Mouse (Mus musculus) lung, embryonic 16.5 days (tissue): Measurements from ENCODE around the gene Jpt2. TPM values are rescaled to one million over a fixed set of nuclear protein-coding genes. Genes with fewer than 3 reads are reported as not detected.

ENCODE experiments used
- ATAC-seq: fragments of 200-750 bp; cut with Nextera tagmentation; 2 replicates; pipeline ENCODE4 v1.8.0; 2017; ENCODE audit warnings: low read depth, mild to moderate bottlenecking, moderate library complexity
- H3K27ac ChIP-seq: fragments of 300-500 bp; sonication (generic); 2 replicates; pipeline ENCODE4 v1.5.1; 2014; ENCODE audit warnings: mild to moderate bottlenecking, control low read depth, low read length
- H3K27me3 ChIP-seq: fragments of 300-500 bp; sonication (generic); 2 replicates; pipeline ENCODE4 v1.6.1; 2014; ENCODE audit warnings: low read depth, low read length, mixed read lengths; ENCODE audit not compliant: control insufficient read depth, insufficient read depth
- H3K36me3 ChIP-seq: fragments of 300-500 bp; sonication (generic); 2 replicates; pipeline ENCODE4 v1.6.1; 2014; ENCODE audit warnings: low read length; ENCODE audit not compliant: control insufficient read depth, insufficient read depth
- H3K4me1 ChIP-seq: fragments of 300-500 bp; sonication (generic); replicated peaks from 2 replicates; pipeline ENCODE4 v1.6.1; 2014; ENCODE audit warnings: low read length, mixed read lengths; ENCODE audit not compliant: control insufficient read depth, insufficient read depth
- H3K4me2 ChIP-seq: fragments of 300-500 bp; sonication (generic); 2 replicates; pipeline ENCODE4 v1.6.1; 2014; ENCODE audit warnings: low read depth, low read length, control low read depth
- H3K4me3 ChIP-seq: fragments of 300-500 bp; sonication (generic); 2 replicates; pipeline ENCODE4 v1.5.1; 2014; ENCODE audit warnings: mild to moderate bottlenecking, low read length, control low read depth
- H3K9ac ChIP-seq: fragments of 300-500 bp; sonication (generic); 2 replicates; pipeline ENCODE4 v1.6.1; 2014; ENCODE audit warnings: low read length, control low read depth
- H3K9me3 ChIP-seq: fragments of 300-500 bp; sonication (generic); 2 replicates; pipeline ENCODE4 v1.6.1; 2016; ENCODE audit warnings: low read length; ENCODE audit not compliant: control insufficient read depth
- WGBS: fragments of 180-500 bp; shearing (Covaris S2); extraction: QIAGEN DNeasy Blood & Tissue Kit; methylation state at CpG from one replicate; pipeline ENCODE4 v1.1.7; 2014; 5-methylcytosine and 5-hydroxymethylcytosine counted together
- polyA plus RNA-seq: library from polyadenylated mRNA; unstranded; fragments of >200 nt; fragmentation: Nextera tagmentation; extraction: Ambion mirVana; gene quantifications from 2 replicates; pipeline ENCODE4 v1.2.1, GENCODE M21; 2015

Gene Jpt2
- 141 and 148 TPM in 2 replicates for polyA plus RNA-seq

DNA sequence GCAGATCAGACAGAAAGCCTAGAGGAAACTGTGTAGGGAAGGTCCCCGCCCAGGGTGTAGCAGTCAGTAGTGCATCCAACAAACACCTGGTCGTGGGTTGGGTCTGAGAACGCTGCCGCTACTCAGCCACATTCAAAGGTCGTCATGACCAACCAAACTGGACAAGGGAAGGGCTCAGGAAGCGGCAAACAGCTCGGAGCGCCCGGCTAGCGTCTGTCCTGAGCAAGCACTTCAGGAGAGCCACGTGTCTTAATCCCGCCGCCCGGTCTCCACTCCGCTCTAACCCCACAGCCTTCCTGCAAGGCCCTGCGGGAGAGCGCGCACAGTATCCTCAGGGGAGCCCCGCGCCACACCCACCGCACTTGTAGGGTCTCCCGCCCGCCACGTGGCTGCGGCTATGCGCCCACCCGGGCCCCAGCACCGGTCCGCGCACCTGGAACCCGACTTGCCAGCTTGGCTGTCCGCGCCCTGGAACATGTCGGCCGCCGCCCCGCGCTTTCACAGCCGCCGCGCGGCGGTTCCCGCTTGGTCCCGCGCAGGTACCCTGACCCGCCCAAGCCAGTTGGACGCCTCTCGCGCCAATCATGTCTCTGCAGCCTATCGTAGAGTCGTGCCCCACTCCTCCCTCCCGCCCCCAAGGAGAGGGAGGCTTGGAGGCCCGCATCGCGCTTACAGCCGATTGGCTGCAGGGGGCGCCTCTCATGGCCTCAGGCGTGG is at the start of gene Jpt2:
Gene Jpt2, minus strand, starts transcription at position 555 of the 717 bp plus-strand sequence.
- Histone ChIP-seq H3K9ac (peak within 1 kb of the TSS; percentile 87), H3K4me1 (peaks cover 11% of the 10 kb centered on the region), H3K4me2 (peak within 1 kb of the TSS; percentile 72), H3K4me3 (peak within 1 kb of the TSS; percentile 99), H3K36me3 (peaks cover 36% of the 10 kb centered on the region), H3K27ac (peak within 1 kb of the TSS; percentile 83), H3K27me3 (no peaks in the 10 kb centered on the region), H3K9me3 (no peaks in the 10 kb centered on the region)
- under 1% methylated on average over 58 of the region's 59 CpGs for WGBS
- peak; percentile 100 for ATAC-seq

DNA sequence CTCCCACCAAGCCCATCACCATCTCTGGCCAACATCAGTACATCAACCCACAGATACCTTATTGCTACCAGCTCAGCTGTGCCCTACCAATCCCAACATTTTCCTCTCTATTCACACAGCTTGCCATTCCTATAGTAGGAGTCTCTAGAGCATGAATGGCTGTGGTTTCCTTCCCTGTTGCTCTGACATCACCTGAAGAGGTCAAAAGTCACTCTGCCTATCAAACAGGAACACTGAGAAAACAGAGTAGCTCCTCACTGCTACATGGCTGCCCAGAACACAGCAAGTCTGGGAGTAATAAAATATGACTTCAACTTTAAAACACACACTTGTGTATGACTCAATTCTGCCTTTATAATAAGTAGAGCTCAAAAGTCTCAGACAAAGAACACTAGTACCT is 47.0 kb upstream of the Jpt2 start:
- Histone ChIP-seq H3K36me3 (peaks cover 37% of the 10 kb centered on the region), H3K4me1 (no peaks in the 10 kb centered on the region; the same call in 1 of the 2 replicates)

DNA sequence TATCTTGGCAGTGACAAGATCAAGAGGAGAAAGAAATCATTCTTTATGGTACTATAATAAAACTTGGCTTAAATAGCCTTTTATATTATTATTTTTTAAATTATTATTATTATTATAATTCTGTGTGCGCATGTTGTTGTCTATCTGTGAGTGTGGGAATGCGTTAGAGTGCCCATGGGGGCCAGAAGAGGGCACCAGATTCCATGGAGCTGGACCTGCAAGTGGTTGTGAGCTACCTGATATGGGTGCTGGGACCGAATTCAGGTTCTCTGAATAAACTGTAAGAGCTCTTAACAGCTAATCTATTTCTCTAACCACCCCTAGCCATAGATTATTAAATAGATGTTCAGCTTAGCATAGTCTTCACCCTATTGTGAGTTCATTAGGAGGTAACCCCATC is 44.6 kb upstream of the Jpt2 start:
- Histone ChIP-seq H3K27me3 (no peaks in the 10 kb centered on the region), H3K4me3 (no peak overlapping the region), H3K27ac (no peak overlapping the region), H3K4me2 (no peak overlapping the region), H3K4me1 (no peaks in the 10 kb centered on the region), H3K9me3 (no peaks in the 10 kb centered on the region), H3K36me3 (peaks cover 24% of the 10 kb centered on the region), H3K9ac (no peak overlapping the region)
- no peak for ATAC-seq
- 93% methylated on average over 3 of the region's 3 CpGs for WGBS

More for the DNA sequence above, 47.0 kb upstream of the Jpt2 start:
- Histone ChIP-seq H3K4me2 (no peak overlapping the region), H3K9ac (no peak overlapping the region), H3K4me3 (no peak overlapping the region), H3K27ac (no peak overlapping the region), H3K9me3 (no peaks in the 10 kb centered on the region), H3K27me3 (no peaks in the 10 kb centered on the region)
- no peak for ATAC-seq

DNA sequence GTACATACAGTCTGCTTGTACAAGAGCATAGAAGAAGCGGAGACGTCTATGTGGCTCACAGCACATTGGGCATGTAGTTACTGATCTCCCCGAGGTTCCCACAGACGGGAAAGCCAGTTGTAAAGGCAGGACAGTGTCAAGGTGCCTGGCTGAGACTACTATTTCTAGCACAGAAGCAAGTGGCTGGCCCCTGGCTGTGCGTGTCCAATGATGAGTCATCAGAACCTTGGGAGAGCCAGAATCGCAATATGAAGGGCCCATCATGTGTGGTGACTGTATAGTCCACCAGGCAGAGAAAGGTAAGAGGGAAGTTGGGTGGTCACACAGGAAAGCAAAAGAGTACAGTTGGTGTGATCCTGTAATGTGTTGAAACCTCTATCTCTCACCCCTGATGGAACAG is 34.2 kb upstream of the Jpt2 start:
- ATAC-seq: no peak
- Histone ChIP-seq H3K4me3 (no peak overlapping the region), H3K4me1 (no peaks in the 10 kb centered on the region), H3K27ac (no peak overlapping the region), H3K4me2 (no peak overlapping the region), H3K36me3 (peaks cover 50% of the 10 kb centered on the region), H3K9me3 (no peaks in the 10 kb centered on the region), H3K9ac (no peak overlapping the region), H3K27me3 (no peaks in the 10 kb centered on the region)
- WGBS: 88% methylated on average over 6 of the region's 6 CpGs

DNA sequence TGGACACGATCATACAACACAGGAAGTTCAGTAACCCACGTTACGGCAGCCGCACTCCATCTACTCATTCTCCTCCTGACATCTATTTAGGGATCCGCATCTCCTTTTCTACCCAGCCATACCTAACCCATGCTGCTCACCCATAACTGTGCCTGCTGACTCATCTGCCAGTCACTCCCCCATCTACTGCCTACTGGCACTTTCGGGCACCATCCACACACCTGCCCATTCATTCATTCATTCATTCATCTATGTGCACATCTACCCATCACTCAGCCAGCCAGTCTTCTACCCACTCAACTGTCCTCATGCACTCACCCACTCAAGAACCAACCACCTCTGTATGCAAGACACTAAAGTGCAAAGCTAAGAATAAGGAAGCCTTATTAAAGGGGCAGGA is 26.7 kb upstream of the Jpt2 start:
- Histone ChIP-seq H3K4me1 (no peaks in the 10 kb centered on the region), H3K4me3 (no peak overlapping the region), H3K9ac (no peak overlapping the region), H3K4me2 (no peak overlapping the region), H3K9me3 (no peaks in the 10 kb centered on the region), H3K27ac (no peak overlapping the region), H3K36me3 (peaks cover 60% of the 10 kb centered on the region), H3K27me3 (no peaks in the 10 kb centered on the region)
- no peak for ATAC-seq
- WGBS: 95% methylated on average over 6 of the region's 6 CpGs

DNA sequence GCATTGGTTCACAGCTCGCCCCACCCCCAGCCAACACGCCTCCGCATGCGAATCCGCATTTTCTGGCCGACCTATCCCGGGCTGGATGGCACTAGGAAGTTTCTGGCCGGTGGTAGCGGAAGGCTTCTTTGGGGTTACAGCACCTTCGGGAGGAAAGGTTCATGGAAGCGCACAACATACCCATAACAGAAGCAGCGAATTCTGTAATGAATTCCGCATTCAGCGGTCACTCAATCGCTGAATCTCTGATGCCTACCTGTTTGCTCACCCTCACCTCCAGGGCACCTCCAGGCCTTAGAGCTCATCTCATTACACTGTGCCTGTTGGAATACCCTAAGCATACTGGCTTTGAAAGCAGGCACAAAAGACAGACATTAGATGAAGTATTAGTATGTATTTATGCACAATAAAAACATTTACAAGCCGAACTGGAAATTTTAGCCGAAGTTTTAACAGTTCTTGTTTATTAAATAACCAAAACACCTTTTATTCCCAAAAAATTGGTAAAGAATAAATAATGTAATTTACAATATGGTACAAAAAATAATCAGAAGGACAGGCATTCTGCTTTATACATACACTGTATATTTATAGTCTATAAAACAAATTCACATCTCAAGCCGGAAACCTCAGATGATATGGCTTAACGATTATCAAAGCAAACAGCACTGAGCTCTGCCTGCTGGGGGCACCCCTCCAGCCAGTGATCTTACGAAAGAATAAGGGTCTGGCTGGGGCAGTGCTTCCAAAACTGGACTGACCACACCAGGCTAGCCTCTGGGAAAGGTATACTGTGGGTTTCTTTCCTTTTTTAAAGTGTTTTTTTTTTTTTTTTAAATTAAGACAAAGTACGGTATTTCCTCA is 595 bp upstream of the Jpt2 start:
- peaks cover 37% of the 10 kb centered on the region for H3K36me3 ChIP-seq
- peak overlapping the region; percentile 87; the same call in 1 of the 2 replicates for H3K9ac ChIP-seq
- peak overlapping the region; percentile 72 for H3K4me2 ChIP-seq
- H3K27ac ChIP-seq: peak overlapping the region; percentile 44; the same call in 1 of the 2 replicates
- no peaks in the 10 kb centered on the region for H3K27me3 ChIP-seq
- no peaks in the 10 kb centered on the region for H3K9me3 ChIP-seq
- 11% methylated on average over 21 of the region's 21 CpGs for WGBS
- ATAC-seq: peak; percentile 19
- H3K4me1 ChIP-seq: peaks cover 11% of the 10 kb centered on the region
- peak overlapping the region; percentile 99 for H3K4me3 ChIP-seq

DNA sequence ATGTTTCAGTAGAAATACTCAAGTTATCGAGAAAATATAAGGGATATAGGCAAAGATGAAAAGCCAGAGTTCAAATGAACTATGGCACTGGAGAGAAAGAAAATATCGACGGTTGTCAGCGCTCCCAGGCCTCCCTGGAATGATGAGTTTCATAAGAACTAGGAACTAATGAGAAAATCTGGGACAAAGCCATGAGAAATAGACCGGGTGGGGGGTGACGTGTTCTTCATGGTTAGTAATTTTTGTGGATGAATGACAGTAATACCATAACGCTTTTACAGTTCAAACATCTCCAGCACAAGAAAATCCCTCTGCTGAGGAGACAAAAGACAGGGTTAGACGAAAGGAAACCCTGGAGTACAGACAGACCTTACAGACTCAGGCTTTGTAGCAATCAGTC is 1.1 kb downstream of the Jpt2 start:
- Histone ChIP-seq H3K4me1 (peaks cover 11% of the 10 kb centered on the region), H3K4me2 (peak overlapping the region; percentile 72), H3K9ac (peak overlapping the region; percentile 87), H3K27ac (0 out of 2 replicates have a peak overlapping the region, but pooled peaks have one; percentile 12), H3K27me3 (no peaks in the 10 kb centered on the region), H3K36me3 (peaks cover 31% of the 10 kb centered on the region), H3K9me3 (no peaks in the 10 kb centered on the region), H3K4me3 (peak overlapping the region; percentile 99)
- WGBS: 28% methylated on average over 8 of the region's 8 CpGs
- ATAC-seq: no peak

DNA sequence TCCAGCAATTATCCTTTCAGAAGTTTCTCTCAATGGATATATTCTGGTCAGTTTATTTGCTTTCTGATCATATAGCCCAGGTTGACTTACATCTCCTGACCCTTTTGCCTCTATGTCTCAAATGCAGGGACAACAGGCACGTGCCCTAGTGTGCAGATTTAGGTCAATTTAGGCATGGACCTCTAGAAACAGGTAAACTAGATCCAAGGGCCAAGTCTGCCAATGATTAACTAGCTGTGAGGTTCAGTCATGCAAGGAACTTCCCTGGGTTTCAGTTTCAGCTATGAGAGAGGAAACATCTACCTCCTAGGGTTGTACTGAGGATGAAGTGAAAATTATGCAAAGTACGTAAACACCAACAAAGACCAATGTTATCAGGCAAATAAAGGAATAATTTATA is 7.2 kb downstream of the Jpt2 start:
- Histone ChIP-seq H3K27ac (no peak overlapping the region), H3K9me3 (no peaks in the 10 kb centered on the region), H3K27me3 (no peaks in the 10 kb centered on the region), H3K9ac (no peak overlapping the region), H3K4me3 (no peak overlapping the region), H3K36me3 (peaks cover 23% of the 10 kb centered on the region), H3K4me1 (no peaks in the 10 kb centered on the region), H3K4me2 (no peak overlapping the region)
- ATAC-seq: no peak
- 81% methylated on average over 2 of the region's 2 CpGs for WGBS

DNA sequence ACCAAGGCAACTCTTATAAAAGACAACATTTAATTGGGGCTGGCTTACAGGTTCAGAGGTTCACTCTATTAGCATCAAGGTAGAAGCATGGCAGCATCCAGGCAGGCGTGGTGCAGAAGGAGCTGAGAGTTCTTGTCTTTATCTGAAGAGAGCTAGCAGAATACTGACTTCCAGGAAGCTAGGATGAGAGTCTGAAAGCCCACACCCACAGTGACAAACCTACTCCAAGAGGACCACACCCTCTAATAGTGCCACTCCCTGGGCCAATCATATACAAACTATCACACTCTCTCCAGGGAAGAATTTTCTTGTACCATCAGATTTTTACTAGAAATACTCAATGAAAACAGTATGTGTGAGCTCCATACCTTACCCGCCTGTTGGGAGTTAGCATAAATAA is 9.8 kb downstream of the Jpt2 start:
- H3K9me3 ChIP-seq: no peaks in the 10 kb centered on the region
- H3K27ac ChIP-seq: no peak overlapping the region

More for the DNA sequence above, 9.8 kb downstream of the Jpt2 start:
- no peaks in the 10 kb centered on the region for H3K27me3 ChIP-seq
- WGBS: 87% methylated on average over 2 of the region's 2 CpGs
- H3K4me2 ChIP-seq: no peak overlapping the region
- no peak for ATAC-seq
- no peak overlapping the region for H3K4me3 ChIP-seq
- peaks cover 30% of the 10 kb centered on the region for H3K36me3 ChIP-seq
- no peak overlapping the region for H3K9ac ChIP-seq
- H3K4me1 ChIP-seq: no peaks in the 10 kb centered on the region
